Mouse (Mus musculus) embryonic facial prominence, embryonic 14.5 days (tissue): ENCODE results near the gene Iqck. TPM values are rescaled to one million over a fixed set of nuclear protein-coding genes. Genes with fewer than 3 reads are reported as not detected.
A peak's percentile ranks its signal among the peaks of the same experiment; 100 is the strongest.

Experiments
- ATAC-seq: fragments of 200-750 bp; cut with Nextera tagmentation; 2 replicates; pipeline ENCODE4 v1.8.0; 2017; ENCODE audit warnings: low read depth, moderate number of reproducible peaks, moderate TSS enrichment
- DNase-seq: peaks from one replicate; pipeline ENCODE4 v3.0.0-alpha.2; 2015; ENCODE audit warnings: low spot score
- H3K27ac ChIP-seq: fragments of 300-500 bp; sonication (generic); replicated peaks from 2 replicates; pipeline ENCODE4 v1.5.1; 2014; ENCODE audit warnings: low read depth, mild to moderate bottlenecking, low read length, moderate library complexity
- H3K27me3 ChIP-seq: fragments of 300-500 bp; sonication (generic); replicated peaks from 2 replicates; pipeline ENCODE4 v1.6.1; 2014; ENCODE audit warnings: low read length; ENCODE audit not compliant: control insufficient read depth, insufficient read depth
- H3K36me3 ChIP-seq: fragments of 300-500 bp; sonication (generic); 2 replicates; pipeline ENCODE4 v1.6.1; 2014; ENCODE audit warnings: low read length, mixed read lengths; ENCODE audit not compliant: control insufficient read depth, insufficient read depth
- H3K4me1 ChIP-seq: fragments of 300-500 bp; sonication (generic); 2 replicates; pipeline ENCODE4 v1.6.1; 2014; ENCODE audit warnings: antibody characterized with exemption, low read length; ENCODE audit not compliant: control insufficient read depth, insufficient read depth
- H3K4me2 ChIP-seq: fragments of 300-500 bp; sonication (generic); 2 replicates; pipeline ENCODE4 v1.6.1; 2014; ENCODE audit warnings: low read depth, mild to moderate bottlenecking, low read length, moderate library complexity, mixed read lengths
- H3K4me3 ChIP-seq: fragments of 300-500 bp; sonication (generic); 2 replicates; pipeline ENCODE4 v1.5.1; 2014; ENCODE audit warnings: low read depth, mild to moderate bottlenecking, low read length
- H3K9ac ChIP-seq: fragments of 300-500 bp; sonication (generic); 2 replicates; pipeline ENCODE4 v1.6.1; 2014; ENCODE audit warnings: low read depth, mild to moderate bottlenecking, low read length, moderate library complexity, mixed read lengths
- H3K9me3 ChIP-seq: fragments of 300-500 bp; sonication (generic); 2 replicates; pipeline ENCODE4 v1.6.1; 2016; ENCODE audit warnings: low read length; ENCODE audit not compliant: control insufficient read depth
- WGBS: fragments of 180-500 bp; shearing (Covaris S2); extraction: QIAGEN DNeasy Blood & Tissue Kit; methylation state at CpG from one replicate; pipeline ENCODE4 v1.1.7; 2014; 5-methylcytosine and 5-hydroxymethylcytosine counted together
- polyA plus RNA-seq: library from polyadenylated mRNA; unstranded; fragments of >200 nt; fragmentation: Nextera tagmentation; extraction: Ambion mirVana; gene quantifications from 2 replicates; pipeline ENCODE4 v1.2.1, GENCODE M21; 2014

Iqck gene
- polyA plus RNA-seq, 1 experiment from 2014 or later: 4.5 TPM

DNA sequence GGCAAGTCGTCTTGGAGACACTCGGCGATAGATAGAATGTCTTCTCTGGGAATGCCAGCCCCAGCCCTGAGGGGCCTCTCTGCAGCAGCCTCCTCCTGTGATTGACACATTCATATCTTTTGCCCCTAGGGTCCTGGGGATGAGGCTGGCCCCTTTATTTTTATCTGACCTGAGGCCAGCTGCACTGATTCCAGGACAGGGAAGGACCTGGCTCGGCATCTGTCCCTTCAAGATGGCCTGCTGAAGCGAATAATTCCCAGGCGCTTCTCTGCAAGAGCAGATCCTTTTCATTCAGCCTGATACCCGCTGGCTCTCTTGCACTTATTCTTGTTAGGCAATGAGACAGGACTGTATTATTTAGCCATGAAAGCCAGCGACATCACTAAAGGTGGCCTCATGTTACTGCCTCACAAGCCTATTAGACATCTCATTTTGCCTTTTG, 56.5 kb downstream of the Iqck start:
- DNase-seq: no peak
- WGBS: 40% methylated on average over 8 of the region's 8 CpGs
- H3K4me1 ChIP-seq: peaks cover 3% of the 10 kb centered on the region; the same call in 1 of the 2 replicates
- H3K9ac ChIP-seq: no peak overlapping the region
- H3K9me3 ChIP-seq: no peaks in the 10 kb centered on the region
- ATAC-seq: no peak
- no peaks in the 10 kb centered on the region; the same call in 1 of the 2 replicates for H3K27me3 ChIP-seq
- no peak overlapping the region for H3K4me2 ChIP-seq
- no peak overlapping the region for H3K4me3 ChIP-seq
- no peak overlapping the region for H3K27ac ChIP-seq
- no peaks in the 10 kb centered on the region for H3K36me3 ChIP-seq

DNA sequence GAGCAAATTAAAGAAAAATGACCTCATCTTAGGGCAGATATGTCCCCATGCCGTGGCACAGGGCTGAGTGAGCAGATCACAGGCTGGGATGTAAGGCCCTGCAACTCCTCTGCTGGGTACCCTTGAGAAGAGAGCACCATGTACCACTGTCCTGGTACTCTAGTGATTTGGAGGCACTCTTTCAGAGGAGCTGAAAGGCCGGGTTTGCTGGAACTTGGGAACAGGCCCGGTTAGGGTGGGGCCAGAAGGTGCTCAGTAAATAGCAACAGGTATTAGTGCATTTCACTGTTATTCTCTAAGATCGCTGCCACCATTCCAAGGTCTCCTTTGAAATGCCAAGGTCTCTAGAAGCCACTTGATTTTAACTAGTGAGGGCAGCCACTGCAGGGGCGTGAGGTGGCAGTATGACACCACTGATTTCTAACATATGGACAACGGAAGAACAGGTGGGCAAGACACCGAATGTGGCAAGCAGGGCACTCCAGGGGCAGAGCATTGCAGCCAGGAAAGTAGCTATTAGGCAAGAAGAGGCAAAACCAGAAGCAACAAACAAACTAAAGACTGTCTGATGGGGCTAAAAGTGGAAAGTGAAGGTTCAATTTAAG, 59.1 kb downstream of the Iqck start:
- no peaks in the 10 kb centered on the region for H3K9me3 ChIP-seq
- DNase-seq: no peak
- no peak overlapping the region for H3K27ac ChIP-seq
- H3K9ac ChIP-seq: no peak overlapping the region
- 73% methylated on average over 7 of the region's 7 CpGs for WGBS
- no peak overlapping the region for H3K4me3 ChIP-seq
- no peaks in the 10 kb centered on the region for H3K27me3 ChIP-seq
- ATAC-seq: no peak
- no peak overlapping the region for H3K4me2 ChIP-seq
- no peaks in the 10 kb centered on the region for H3K36me3 ChIP-seq
- peaks cover 3% of the 10 kb centered on the region; the same call in 1 of the 2 replicates for H3K4me1 ChIP-seq

DNA sequence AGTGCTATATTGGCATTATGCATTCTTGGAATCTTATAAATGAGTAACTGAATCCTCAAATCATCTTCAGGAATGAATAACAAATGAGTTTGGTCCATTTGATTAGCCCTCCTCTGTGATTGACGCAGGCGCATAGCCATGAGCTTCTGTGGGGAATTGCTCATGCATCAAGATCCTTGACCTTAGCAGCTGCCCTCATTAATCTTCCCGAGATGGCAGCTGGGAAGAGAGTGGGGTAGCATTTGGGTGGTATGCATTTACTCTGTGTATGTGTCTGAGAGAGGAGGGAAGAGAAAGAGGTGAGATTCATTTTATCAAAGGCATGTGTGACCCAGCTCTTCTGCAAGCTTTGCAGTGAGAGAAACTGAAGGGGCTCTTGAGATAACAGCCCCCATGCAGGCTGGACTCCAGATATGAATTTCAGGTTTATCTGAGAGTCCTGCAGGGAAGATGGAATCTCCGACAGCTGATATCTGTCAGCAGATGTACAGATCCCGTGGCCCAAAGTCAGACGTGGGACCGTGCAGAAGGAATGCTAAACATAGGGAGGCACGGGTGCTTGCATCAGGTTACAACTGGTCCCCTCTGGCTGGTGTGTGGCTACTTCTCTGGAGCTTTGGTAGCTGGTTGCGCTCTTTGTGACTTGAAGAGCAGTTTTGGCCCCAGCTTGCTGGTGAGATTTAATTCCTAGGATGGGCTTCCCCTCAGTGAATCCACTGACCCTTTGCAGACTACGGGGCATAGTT, 63.9 kb downstream of the Iqck start:
- Histone ChIP-seq H3K4me3 (no peak overlapping the region), H3K9me3 (no peaks in the 10 kb centered on the region), H3K4me1 (no peaks in the 10 kb centered on the region), H3K36me3 (no peaks in the 10 kb centered on the region), H3K9ac (no peak overlapping the region), H3K27ac (no peak overlapping the region), H3K4me2 (no peak overlapping the region), H3K27me3 (no peaks in the 10 kb centered on the region)
- DNase-seq (peak; percentile 69), ATAC-seq (peak; percentile 81)
- 55% methylated on average over 10 of the region's 10 CpGs for WGBS

DNA sequence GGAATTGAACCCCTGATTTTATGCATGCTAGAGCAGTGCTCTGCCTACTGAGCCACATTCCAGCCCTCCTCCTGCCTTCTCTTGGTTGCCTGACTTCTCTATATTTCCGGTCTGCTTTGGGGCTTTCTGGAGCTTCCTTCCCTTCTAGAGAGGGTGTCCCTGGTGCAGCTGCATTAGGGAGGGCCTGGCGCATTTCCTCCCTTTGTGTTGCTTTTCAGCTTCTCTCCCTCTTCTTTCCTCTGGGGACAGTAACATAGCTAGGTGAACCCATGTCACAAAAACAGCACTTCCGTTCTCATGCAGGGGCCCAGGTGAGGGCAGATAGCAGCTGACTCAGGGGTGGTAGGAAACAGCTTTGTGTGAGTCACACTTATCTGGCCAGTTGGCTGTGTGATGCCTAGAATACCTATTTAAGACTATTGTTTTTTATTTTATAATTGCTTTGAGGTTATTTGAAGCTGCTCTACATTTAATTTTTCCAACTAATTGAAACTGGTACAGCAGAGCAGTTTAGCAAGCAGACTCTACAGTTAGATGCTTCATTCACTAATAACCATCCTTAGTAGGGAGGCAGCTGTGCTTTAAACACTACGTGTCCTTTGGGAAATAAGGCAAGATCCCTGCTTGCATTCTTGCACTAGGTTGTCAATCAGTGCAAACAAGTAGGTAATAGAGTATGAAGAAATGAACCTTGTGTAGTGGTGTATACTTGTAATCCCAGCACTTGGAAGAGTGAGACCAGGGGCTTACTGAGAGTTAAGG, 67.1 kb downstream of the Iqck start:
- ATAC-seq (no peak), DNase-seq (peak; percentile 41)
- Histone ChIP-seq H3K9ac (no peak overlapping the region), H3K36me3 (no peaks in the 10 kb centered on the region), H3K27ac (no peak overlapping the region), H3K27me3 (no peaks in the 10 kb centered on the region), H3K9me3 (no peaks in the 10 kb centered on the region), H3K4me2 (no peak overlapping the region), H3K4me1 (no peaks in the 10 kb centered on the region), H3K4me3 (no peak overlapping the region)
- WGBS: 59% methylated on average over 4 of the region's 4 CpGs

GRCm38 (mm10) chr7:118925547-118925946, 70.0 kb downstream of the Iqck start:
- DNase-seq (no peak), ATAC-seq (no peak)
- H3K4me3 ChIP-seq: no peak overlapping the region
- no peaks in the 10 kb centered on the region for H3K27me3 ChIP-seq
- no peaks in the 10 kb centered on the region for H3K9me3 ChIP-seq
- H3K9ac ChIP-seq: no peak overlapping the region
- H3K4me2 ChIP-seq: no peak overlapping the region
- 83% methylated on average over 3 of the region's 3 CpGs for WGBS
- no peaks in the 10 kb centered on the region for H3K36me3 ChIP-seq
- peaks cover 7% of the 10 kb centered on the region; the same call in 1 of the 2 replicates for H3K4me1 ChIP-seq
- no peak overlapping the region for H3K27ac ChIP-seq

GRCm38 (mm10) chr7:118926516-118927260, 71.1 kb downstream of the Iqck start:
- no peak for ATAC-seq
- 84% methylated on average over 6 of the region's 6 CpGs for WGBS

DNA sequence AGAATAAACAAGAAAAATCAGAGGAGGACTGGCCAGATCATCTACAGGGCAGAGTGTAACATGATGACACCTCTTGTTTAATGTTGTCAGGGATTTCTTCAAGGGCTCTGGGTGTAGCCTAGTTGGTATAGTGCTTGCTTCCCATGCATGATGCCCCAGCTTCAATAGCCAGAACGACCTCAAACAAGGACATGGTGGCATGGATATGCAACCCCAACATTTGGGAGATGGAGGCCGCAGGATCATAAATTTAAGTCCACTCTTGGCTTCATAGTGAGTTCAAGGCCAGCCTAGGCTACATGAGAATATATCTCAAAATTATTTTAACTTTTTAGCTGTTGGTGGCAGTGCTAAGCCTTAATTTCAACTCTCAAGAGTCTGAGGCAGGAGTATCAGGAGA, 71.7 kb downstream of the Iqck start:
- H3K4me1 ChIP-seq: peaks cover 13% of the 10 kb centered on the region; the same call in 1 of the 2 replicates
- H3K9me3 ChIP-seq: no peaks in the 10 kb centered on the region
- no peak overlapping the region for H3K4me3 ChIP-seq

More at GRCm38 (mm10) chr7:118926516-118927260, 71.1 kb downstream of the Iqck start:
- DNase-seq: no peak
- Histone ChIP-seq H3K27ac (no peak overlapping the region), H3K9me3 (no peaks in the 10 kb centered on the region), H3K36me3 (no peaks in the 10 kb centered on the region), H3K4me2 (no peak overlapping the region), H3K4me1 (peaks cover 13% of the 10 kb centered on the region; the same call in 1 of the 2 replicates), H3K9ac (no peak overlapping the region), H3K27me3 (no peaks in the 10 kb centered on the region), H3K4me3 (no peak overlapping the region)

DNA sequence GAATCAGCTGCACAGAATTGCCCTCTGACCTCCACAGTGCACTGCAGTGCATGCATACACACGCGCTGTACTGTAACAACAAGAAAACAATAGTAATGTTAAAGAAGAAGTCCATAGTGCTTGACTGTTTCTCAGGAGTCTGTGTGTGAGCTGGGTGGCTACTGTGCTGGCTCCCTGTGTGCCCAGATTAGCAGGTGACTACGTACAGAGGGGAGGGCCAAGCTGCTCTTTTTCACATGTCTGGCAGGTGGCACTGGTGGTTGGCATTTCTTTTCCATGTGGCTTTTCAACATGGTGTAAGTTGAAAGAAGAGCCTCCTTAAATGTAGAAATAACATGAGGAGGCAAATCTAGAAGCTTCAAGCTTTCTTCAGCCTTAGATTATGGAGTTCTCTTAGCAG, 72.8 kb downstream of the Iqck start:
- H3K36me3 ChIP-seq: no peaks in the 10 kb centered on the region
- no peak overlapping the region for H3K4me3 ChIP-seq
- no peak overlapping the region for H3K9ac ChIP-seq
- H3K27me3 ChIP-seq: no peaks in the 10 kb centered on the region
- no peak for DNase-seq
- H3K4me2 ChIP-seq: no peak overlapping the region
- WGBS: 85% methylated on average over 3 of the region's 3 CpGs
- H3K27ac ChIP-seq: no peak overlapping the region
- ATAC-seq: no peak
- peaks cover 13% of the 10 kb centered on the region; the same call in 1 of the 2 replicates for H3K4me1 ChIP-seq
- H3K9me3 ChIP-seq: no peaks in the 10 kb centered on the region

More for the DNA sequence above, 71.7 kb downstream of the Iqck start:
- Histone ChIP-seq H3K4me2 (no peak overlapping the region), H3K9ac (no peak overlapping the region), H3K36me3 (no peaks in the 10 kb centered on the region), H3K27ac (no peak overlapping the region), H3K27me3 (no peaks in the 10 kb centered on the region)
- no peak for DNase-seq
- no peak for ATAC-seq
- 90% methylated on average over 2 of the region's 2 CpGs for WGBS
